Mouse (Mus musculus) CH12.LX (cell line): ENCODE measurements at regions not wholly inside any gene's neighbourhood (a gene's known extent, or its start where the extent isn't known, plus 50 kb on each side); places are given as distances from the start of the nearest gene placed in this dataset.

Experiments used
- CTCF ChIP-seq, 2 experiments: IDR thresholded peaks in 1 of 2; conservative IDR thresholded peaks in 1 of 2; 2 replicates each; pipeline ENCODE4 v1.5.1; 2011 to 2012; ENCODE audit warnings: low read depth in 2 of 2, low read length in 2 of 2, improper control_type of control experiment in 1 of 2, inconsistent platforms in 1 of 2, mild to moderate bottlenecking in 1 of 2, moderate library complexity in 1 of 2
- ETS1 ChIP-seq: conservative IDR thresholded peaks from 2 replicates; pipeline ENCODE4 v1.6.1; 2012; ENCODE audit warnings: low read depth, mild to moderate bottlenecking, inconsistent platforms, low read length, improper control_type of control experiment, moderate library complexity
- GABPA ChIP-seq: IDR thresholded peaks from 2 replicates; pipeline ENCODE4 v1.6.1; 2012; ENCODE audit warnings: low read depth, low read length, improper control_type of control experiment, inconsistent platforms; ENCODE audit not compliant: insufficient replicate concordance
- JUND ChIP-seq: conservative IDR thresholded peaks from 2 replicates; pipeline ENCODE4 v1.6.1; 2011; ENCODE audit warnings: low read depth, low read length, improper control_type of control experiment
- MAFK ChIP-seq: IDR thresholded peaks from 2 replicates; pipeline ENCODE4 v1.6.1; 2011; ENCODE audit warnings: low read length, improper control_type of control experiment; ENCODE audit not compliant: insufficient replicate concordance
- MEF2A ChIP-seq: IDR thresholded peaks from 2 replicates; pipeline ENCODE4 v1.6.1; 2014; ENCODE audit warnings: low read depth, mild to moderate bottlenecking, inconsistent platforms, low read length, improper control_type of control experiment, borderline replicate concordance
- POLR2A ChIP-seq: IDR thresholded peaks from 2 replicates; pipeline ENCODE4 v1.6.1; 2011; ENCODE audit warnings: low read depth, mild to moderate bottlenecking, improper control_type of control experiment, low read length
- RAD21 ChIP-seq: IDR thresholded peaks from 2 replicates; pipeline ENCODE4 v1.6.1; 2011; ENCODE audit warnings: low read depth, mild to moderate bottlenecking, low read length, improper control_type of control experiment, moderate library complexity
- RCOR1 ChIP-seq: conservative IDR thresholded peaks from 2 replicates; pipeline ENCODE4 v1.6.1; 2012; ENCODE audit warnings: low read depth, mild to moderate bottlenecking, inconsistent platforms, low read length, improper control_type of control experiment
- UBTF ChIP-seq: IDR thresholded peaks from 2 replicates; pipeline ENCODE4 v1.6.1; 2012; ENCODE audit warnings: low read depth, mild to moderate bottlenecking, inconsistent platforms, low read length, improper control_type of control experiment, moderate library complexity
- ZKSCAN1 ChIP-seq: IDR thresholded peaks from 2 replicates; pipeline ENCODE4 v1.6.1; 2012; ENCODE audit warnings: low read depth, inconsistent platforms, low read length, improper control_type of control experiment, borderline replicate concordance
- ZNF384 ChIP-seq: IDR thresholded peaks from 2 replicates; pipeline ENCODE4 v1.6.1; 2012; ENCODE audit warnings: low read depth, low read length, improper control_type of control experiment, inconsistent platforms

GRCm38 (mm10) chr17:4612136-4612535 is 382.0 kb upstream of the Arid1b start:
- TF ChIP-seq ZKSCAN1 = no peak
- no peak for TF ChIP-seq CTCF (conservative IDR thresholded peaks at IDR 0.05 in 1 of 2, IDR thresholded peaks at IDR 0.05 in 1 of 2; ENCODE audit: low read depth in 2 of 2, low read length in 2 of 2)
- no peak for TF ChIP-seq RAD21
- TF ChIP-seq POLR2A = no peak
- TF ChIP-seq ZNF384 = no peak
- no peak for TF ChIP-seq ETS1
- no peak for TF ChIP-seq RCOR1
- no peak for TF ChIP-seq MEF2A
- TF ChIP-seq GABPA = no peak
- no peak for TF ChIP-seq JUND
- no peak for TF ChIP-seq MAFK
- TF ChIP-seq UBTF = no peak
